Mouse (Mus musculus) embryonic facial prominence, embryonic 13.5 days (tissue): Measurements from ENCODE around the gene Dnajb5. TPM values are rescaled to one million over a fixed set of nuclear protein-coding genes. Genes with fewer than 3 reads are reported as not detected.
"Not testable (repeated sequence)": the region's sequence is repeated elsewhere in the genome, so short reads cannot be mapped to it uniquely, and the experiment has no call there.

Experiments used
- ATAC-seq: fragments of 200-750 bp; cut with Nextera tagmentation; 2 replicates; pipeline ENCODE4 v1.8.0; 2017; ENCODE audit warnings: low read depth; ENCODE audit not compliant: insufficient number of reproducible peaks, insufficient read depth, low FRiP score, low TSS enrichment
- H3K27ac ChIP-seq: fragments of 300-500 bp; sonication (generic); 2 replicates; pipeline ENCODE4 v1.5.1; 2015; ENCODE audit warnings: moderate library complexity, mild to moderate bottlenecking, inconsistent platforms
- H3K27me3 ChIP-seq: fragments of 300-500 bp; sonication (generic); 2 replicates; pipeline ENCODE4 v1.6.1; 2015; ENCODE audit warnings: mild to moderate bottlenecking, inconsistent platforms
- H3K36me3 ChIP-seq: fragments of 300-500 bp; sonication (generic); 2 replicates; pipeline ENCODE4 v1.6.1; 2015; ENCODE audit warnings: mild to moderate bottlenecking, inconsistent platforms
- H3K4me1 ChIP-seq: fragments of 300-500 bp; sonication (generic); 2 replicates; pipeline ENCODE4 v1.6.1; 2015; ENCODE audit warnings: inconsistent platforms
- H3K4me2 ChIP-seq: fragments of 300-500 bp; sonication (generic); 2 replicates; pipeline ENCODE4 v1.6.1; 2015; ENCODE audit warnings: moderate library complexity, mild to moderate bottlenecking, inconsistent platforms
- H3K4me3 ChIP-seq: fragments of 300-500 bp; sonication (generic); 2 replicates; pipeline ENCODE4 v1.5.1; 2015; ENCODE audit warnings: mild to moderate bottlenecking, inconsistent platforms
- H3K9ac ChIP-seq: fragments of 300-500 bp; sonication (generic); 2 replicates; pipeline ENCODE4 v1.6.1; 2015; ENCODE audit warnings: mild to moderate bottlenecking, inconsistent platforms
- H3K9me3 ChIP-seq: fragments of 300-500 bp; sonication (generic); 2 replicates; pipeline ENCODE4 v1.6.1; 2016; ENCODE audit warnings: inconsistent platforms
- WGBS: fragments of 180-500 bp; shearing (Covaris S2); methylation state at CpG from one replicate; pipeline ENCODE4 v1.1.7; 2015; ENCODE audit warnings: mixed read lengths; 5-methylcytosine and 5-hydroxymethylcytosine counted together
- polyA plus RNA-seq: library from polyadenylated mRNA; unstranded; fragments of >200 nt; fragmentation: Nextera tagmentation; extraction: Ambion mirVana; gene quantifications from 2 replicates; pipeline ENCODE4 v1.2.1, GENCODE M21; 2015

Dnajb5 gene
- polyA plus RNA-seq, 1 experiment from 2014 or later: 7.2 TPM

GRCm38 (mm10) chr4:42978062-42978461 is 28.4 kb downstream of the Dnajb5 start:
- no peak for ATAC-seq
- Histone ChIP-seq H3K9ac (no peak overlapping the region), H3K27ac (no peak overlapping the region), H3K4me1 (no peaks in the 10 kb centered on the region), H3K27me3 (no peaks in the 10 kb centered on the region), H3K9me3 (no peaks in the 10 kb centered on the region), H3K4me3 (no peak overlapping the region), H3K4me2 (no peak overlapping the region), H3K36me3 (peaks cover 67% of the 10 kb centered on the region)
- 89% methylated on average over 4 of the region's 4 CpGs for WGBS

GRCm38 (mm10) chr4:42980467-42980866 is 30.9 kb downstream of the Dnajb5 start:
- H3K4me3 ChIP-seq, H3K9ac ChIP-seq, H3K27me3 ChIP-seq, H3K9me3 ChIP-seq, ATAC-seq, H3K27ac ChIP-seq, H3K4me1 ChIP-seq, H3K4me2 ChIP-seq: not testable (repeated sequence)
- WGBS: 89% methylated on average over 8 of the region's 8 CpGs
- H3K36me3 ChIP-seq: peaks cover 85% of the 10 kb centered on the region

GRCm38 (mm10) chr4:42988296-42988695 is 38.7 kb downstream of the Dnajb5 start:
- H3K27me3 ChIP-seq: no peaks in the 10 kb centered on the region

GRCm38 (mm10) chr4:42998022-42998421 is 48.4 kb downstream of the Dnajb5 start:
- peak overlapping the region; percentile 93 for H3K4me3 ChIP-seq
- ATAC-seq: no peak
- peaks cover 14% of the 10 kb centered on the region for H3K4me1 ChIP-seq
- H3K9ac ChIP-seq: peak overlapping the region; percentile 97
- no peaks in the 10 kb centered on the region for H3K27me3 ChIP-seq
- H3K36me3 ChIP-seq: peaks cover 38% of the 10 kb centered on the region
- H3K27ac ChIP-seq: no peak overlapping the region
- peak overlapping the region; percentile 89 for H3K4me2 ChIP-seq
- 59% methylated on average over 2 of the region's 2 CpGs for WGBS
- H3K9me3 ChIP-seq: no peaks in the 10 kb centered on the region

More at GRCm38 (mm10) chr4:42988296-42988695, 38.7 kb downstream of the Dnajb5 start:
- Histone ChIP-seq H3K9ac (no peak overlapping the region), H3K4me1 (no peaks in the 10 kb centered on the region), H3K4me3 (no peak overlapping the region), H3K4me2 (no peak overlapping the region), H3K27ac (no peak overlapping the region), H3K36me3 (peaks cover 95% of the 10 kb centered on the region), H3K9me3 (no peaks in the 10 kb centered on the region)
- no peak for ATAC-seq
- 78% methylated on average over 1 of the region's 1 CpGs for WGBS

- peaks cover 14% of the 10 kb centered on the region for H3K4me1 ChIP-seq
- H3K9me3 ChIP-seq: no peaks in the 10 kb centered on the region
- peak; percentile 77 for ATAC-seq
- H3K27ac ChIP-seq: peak overlapping the region; percentile 100
- peak overlapping the region; percentile 89 for H3K4me2 ChIP-seq
- H3K27me3 ChIP-seq: no peaks in the 10 kb centered on the region
- H3K9ac ChIP-seq: peak overlapping the region; percentile 97
- H3K36me3 ChIP-seq: peaks cover 25% of the 10 kb centered on the region
- 0% methylated on average over 41 of the region's 51 CpGs for whole genome bisulfite sequencing
- H3K4me3 ChIP-seq: peak overlapping the region; percentile 93
Observed at GRCm38 (mm10) chr4:42999451-43000140, 50.0 kb downstream of the Dnajb5 start.

- under 1% methylated on average over 48 of the region's 56 CpGs for WGBS
- Histone ChIP-seq H3K4me3 (peak within 1 kb of the TSS; percentile 93), H3K9ac (peak within 1 kb of the TSS; percentile 97), H3K4me1 (peaks cover 14% of the 10 kb centered on the region), H3K4me2 (peak within 1 kb of the TSS; percentile 89), H3K27ac (peak within 1 kb of the TSS; percentile 100), H3K36me3 (peaks cover 21% of the 10 kb centered on the region)
- ATAC-seq: peak; percentile 96
- not testable (repeated sequence) for H3K9me3 ChIP-seq, H3K27me3 ChIP-seq
Observed at GRCm38 (mm10) chr4:43000141-43000986, 50.8 kb downstream of the Dnajb5 start, which contains the start of gene Vcp. Vcp (minus strand) TSS chr4:43000507.

GRCm38 (mm10) chr4:43001272-43001671 is 51.7 kb downstream of the Dnajb5 start:
- no peaks in the 10 kb centered on the region for H3K9me3 ChIP-seq
- peaks cover 17% of the 10 kb centered on the region for H3K36me3 ChIP-seq
- H3K27me3 ChIP-seq: no peaks in the 10 kb centered on the region
- peaks cover 14% of the 10 kb centered on the region for H3K4me1 ChIP-seq
- H3K9ac ChIP-seq: no peak overlapping the region
- peak overlapping the region; percentile 87; the same call in 1 of the 2 replicates for H3K27ac ChIP-seq
- ATAC-seq: no peak
- peak overlapping the region; percentile 49; the same call in 1 of the 2 replicates for H3K4me2 ChIP-seq
- 91% methylated on average over 2 of the region's 2 CpGs for WGBS
- H3K4me3 ChIP-seq: no peak overlapping the region

- H3K4me1 ChIP-seq: peaks cover 8% of the 10 kb centered on the region
- peaks cover 25% of the 10 kb centered on the region for H3K36me3 ChIP-seq
- H3K4me2 ChIP-seq: no peak overlapping the region
- H3K4me3 ChIP-seq: no peak overlapping the region
- no peak overlapping the region for H3K27ac ChIP-seq
- H3K27me3 ChIP-seq: no peaks in the 10 kb centered on the region
- 78% methylated on average over 12 of the region's 12 CpGs for WGBS
- no peak for ATAC-seq
- H3K9ac ChIP-seq: no peak overlapping the region
- no peaks in the 10 kb centered on the region for H3K9me3 ChIP-seq
Observed at GRCm38 (mm10) chr4:43002756-43003439, 53.3 kb downstream of the Dnajb5 start.

GRCm38 (mm10) chr4:43004951-43005350 is 55.3 kb downstream of the Dnajb5 start:
- Histone ChIP-seq H3K27me3 (no peaks in the 10 kb centered on the region), H3K9ac (0 out of 2 replicates have a peak overlapping the region, but pooled peaks have one; percentile 36), H3K36me3 (peaks cover 25% of the 10 kb centered on the region), H3K27ac (no peak overlapping the region), H3K4me2 (no peak overlapping the region), H3K9me3 (no peaks in the 10 kb centered on the region), H3K4me3 (no peak overlapping the region), H3K4me1 (peaks cover 11% of the 10 kb centered on the region)
- no peak for ATAC-seq
- 89% methylated on average over 3 of the region's 3 CpGs for WGBS

- 53% methylated on average over 2 of the region's 2 CpGs for WGBS
- Histone ChIP-seq H3K4me3 (no peak overlapping the region), H3K9me3 (no peaks in the 10 kb centered on the region), H3K9ac (no peak overlapping the region), H3K4me2 (no peak overlapping the region), H3K27me3 (no peaks in the 10 kb centered on the region), H3K27ac (no peak overlapping the region), H3K4me1 (peaks cover 11% of the 10 kb centered on the region), H3K36me3 (peaks cover 25% of the 10 kb centered on the region)
- ATAC-seq: no peak
Observed at GRCm38 (mm10) chr4:43005765-43006164, 56.2 kb downstream of the Dnajb5 start.
